Mouse (Mus musculus) erythroid progenitor cell, adult 5-6 weeks (primary cell): ENCODE results near the gene Phkb. TPM values are rescaled to one million over a fixed set of nuclear protein-coding genes. Genes with fewer than 3 reads are reported as not detected.

Experiments
- ATAC-seq: replicated peaks from 2 replicates; pipeline ENCODE4 v1.8.0; 2016; ENCODE audit warnings: moderate number of reproducible peaks, mild to moderate bottlenecking, moderate TSS enrichment, inconsistent platforms; ENCODE audit not compliant: poor library complexity, low FRiP score, severe bottlenecking
- total RNA-seq, 2 experiments: library from RNA; stranded (forward) in 1 of 2; stranded (reverse) in 1 of 2; fragments of 150-400 nt in 1 of 2; fragments of 186-747, 209-891 nt in 1 of 2; gene quantifications; 2 replicates each; pipeline versions ENCODE4 v1.2.3 to v1.2.4; 2015 to 2017; ENCODE audit warnings: low replicate concordance in 2 of 2

Gene Phkb
- total RNA-seq, 2 experiments from 2014 or later = 4.4 to 11.7 TPM

DNA sequence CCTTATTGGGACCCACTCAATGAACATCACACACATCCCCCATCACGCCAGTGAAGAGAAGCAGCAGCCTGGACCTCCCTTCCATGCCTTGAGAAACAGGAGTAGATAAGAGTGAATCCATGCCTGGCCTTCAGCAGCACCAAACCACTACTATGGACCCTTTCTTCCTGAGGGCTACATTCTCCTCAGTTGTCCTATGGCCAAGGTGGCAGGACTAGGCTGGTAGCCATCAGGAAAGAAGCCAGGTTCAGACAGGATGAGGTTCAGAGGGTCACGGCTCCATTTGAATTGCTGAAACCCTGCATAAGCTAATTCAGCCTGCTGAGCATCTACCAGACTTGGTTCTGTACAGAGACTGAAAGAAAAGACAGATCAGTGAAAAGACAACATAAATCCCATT, 222.7 kb downstream of the Phkb start:
- ATAC-seq = no peak

DNA sequence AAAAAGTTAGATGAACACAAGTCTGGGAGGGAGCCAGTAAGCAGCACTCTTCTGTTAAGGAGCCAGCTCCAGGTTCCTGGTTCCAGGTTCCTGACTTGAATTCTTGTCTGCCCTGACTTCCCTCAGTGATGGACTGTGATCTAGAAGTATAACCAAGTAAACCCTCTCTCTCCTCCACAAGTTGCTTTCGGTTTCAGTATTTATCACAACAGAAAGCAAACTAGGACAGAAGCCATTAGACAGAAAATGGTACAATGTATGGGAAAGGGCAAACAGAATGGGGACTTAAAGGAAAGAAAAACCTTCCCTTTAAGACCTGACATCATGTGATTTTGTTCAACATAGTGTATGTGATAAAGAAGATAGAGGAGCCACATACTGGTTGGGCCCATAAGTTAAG, 238.7 kb downstream of the Phkb start:
- no peak for ATAC-seq

DNA sequence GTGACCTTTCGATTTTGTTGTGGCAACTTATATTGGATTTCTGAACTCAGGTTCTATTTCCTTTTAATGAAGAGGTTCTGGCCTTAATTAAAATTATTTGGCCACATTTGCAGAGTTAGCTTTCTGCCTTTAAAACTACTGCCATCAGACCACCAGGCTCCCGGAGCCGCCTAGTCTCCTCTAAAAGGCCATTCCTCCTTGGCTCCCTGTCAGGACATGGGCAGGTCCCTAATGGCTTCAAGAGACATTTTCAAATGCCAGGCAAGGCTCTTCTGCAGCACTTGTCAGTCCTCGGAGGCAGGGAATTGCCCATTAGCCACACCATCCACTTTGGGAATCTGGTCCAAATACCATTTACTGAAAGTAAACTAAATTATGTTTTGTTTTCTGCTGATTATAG, 242.6 kb downstream of the Phkb start:
- ATAC-seq = no peak

DNA sequence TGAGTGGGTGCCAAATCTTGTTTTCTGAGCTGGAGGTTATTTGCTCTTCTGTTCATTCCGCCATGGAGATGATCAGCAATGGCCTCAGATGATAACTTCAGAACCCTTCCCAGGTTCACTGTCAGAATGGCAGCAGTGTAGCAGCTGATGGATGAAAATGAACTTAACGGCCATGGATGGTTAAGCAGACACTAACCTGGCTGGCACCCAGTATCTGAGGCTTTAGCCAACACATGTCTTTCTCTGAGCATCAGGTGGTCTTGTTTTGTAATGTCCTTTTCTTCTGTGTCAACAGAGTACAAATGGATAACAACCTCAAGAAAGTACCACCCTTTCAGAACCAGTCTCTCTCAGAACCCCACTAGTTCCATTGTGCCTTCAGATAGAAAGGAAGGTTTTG, 246.0 kb downstream of the Phkb start:
- no peak for ATAC-seq

DNA sequence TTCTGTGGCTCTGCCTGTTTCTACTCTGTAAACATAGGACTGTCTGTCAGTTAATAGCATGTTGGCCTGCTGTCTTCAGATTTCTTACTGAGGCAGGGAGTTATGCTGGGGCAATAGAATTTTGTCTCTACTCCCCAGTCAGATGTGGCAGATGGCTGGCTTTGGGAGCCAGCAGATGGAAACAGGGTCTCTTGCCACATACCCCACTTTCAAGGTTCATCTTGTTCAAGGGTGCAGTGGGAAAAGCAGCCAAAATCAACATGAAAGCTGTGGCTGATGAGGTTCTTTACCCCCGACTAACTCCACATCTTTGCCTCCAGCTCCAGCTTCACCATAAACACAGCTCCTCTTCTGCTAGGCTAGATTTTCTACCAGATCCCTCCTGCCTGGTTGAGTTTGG, 246.7 kb downstream of the Phkb start:
- ATAC-seq = no peak

DNA sequence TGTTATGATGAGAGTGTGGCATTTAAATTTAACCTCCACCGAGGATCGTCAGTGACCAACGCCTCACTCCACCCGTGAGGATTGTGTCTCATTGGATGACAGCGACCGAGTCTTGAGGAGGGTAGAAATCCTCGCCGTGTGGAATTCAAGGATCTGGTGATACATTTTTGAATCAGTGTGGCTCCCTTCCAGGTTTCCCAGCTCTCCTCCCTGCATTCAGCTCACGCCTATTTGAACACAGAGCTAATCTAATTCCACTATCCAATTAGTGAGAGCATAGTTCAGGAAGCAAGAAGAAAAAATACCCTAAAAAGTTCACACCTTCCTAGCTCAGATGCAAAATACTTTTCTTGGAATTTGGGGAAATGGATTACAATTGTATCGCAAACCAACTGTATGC, 249.9 kb downstream of the Phkb start:
- no peak for ATAC-seq

Other genes with a start within 250 kb of the Phkb start
- gene Neto2, start 140.0 kb upstream of the Phkb start, total RNA-seq (2015; ENCODE audit: low replicate concordance) = 3.8 and 6.1 TPM in 2 replicates
- 3.2 and 6.4 TPM in 2 replicates for gene Neto2, start 140.0 kb upstream of the Phkb start, total RNA-seq (2017; ENCODE audit: low replicate concordance)
- gene Itfg1, start within 50 bp of the Phkb start, total RNA-seq (2015; ENCODE audit: low replicate concordance) = 19.5 and 22.2 TPM in 2 replicates
- gene Itfg1, start within 50 bp of the Phkb start, total RNA-seq (2017; ENCODE audit: low replicate concordance) = 17.6 and 20.9 TPM in 2 replicates